Mouse (Mus musculus): ENCODE measurements around the gene Tmem109. TPM values are rescaled to one million over a fixed set of nuclear protein-coding genes. Genes with fewer than 3 reads are reported as not detected.

Tmem109 gene
- polyA plus RNA-seq, 1 experiment, result 26.8 TPM

DNA sequence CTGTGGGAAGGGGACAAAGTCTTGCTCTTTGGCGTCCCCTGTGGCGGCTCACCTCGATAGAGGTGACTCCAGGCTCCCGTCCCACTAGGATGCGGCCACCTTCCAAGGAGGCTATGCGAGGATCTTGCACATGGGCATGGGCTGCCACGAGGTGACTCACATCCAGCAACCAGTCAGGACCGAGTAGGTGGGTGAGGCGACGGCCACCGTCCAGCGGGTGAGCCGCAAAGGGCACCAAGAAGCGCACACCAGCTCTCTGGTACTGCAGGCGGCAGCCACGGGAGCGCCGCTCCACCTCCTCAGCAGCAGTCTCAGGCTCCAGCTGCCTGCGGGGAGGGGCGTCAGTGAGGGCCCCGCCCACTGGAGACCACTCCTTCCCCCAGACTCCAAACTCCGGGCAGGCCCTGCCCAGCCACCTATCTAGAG lies 21.7 kb downstream of the Tmem109 start:
- TF ChIP-seq CTCF (IDR thresholded peaks at IDR 0.05; ENCODE audit: extremely low read depth, insufficient read length, insufficient replicate concordance, low read depth, low read length) (no peak), POLR2A (IDR thresholded peaks at IDR 0.05; ENCODE audit: low read depth, low read length) (no peak)
- Histone ChIP-seq H3K27ac (ENCODE audit: insufficient read depth, low read depth, low read length) (no peak overlapping the region), H3K27me3 (ENCODE audit: control insufficient read depth, insufficient read depth, low read length) (no peaks in the 10 kb centered on the region), H3K4me3 (ENCODE audit: low read depth, low read length) (no peak overlapping the region), H3K36me3 (ENCODE audit: control insufficient read depth, insufficient read depth, low read length) (no peaks in the 10 kb centered on the region), H3K4me1 (ENCODE audit: control insufficient read depth, insufficient read depth, insufficient read length, low read length) (no peaks in the 10 kb centered on the region)
- WGBS, result 70% methylated on average over 22 of the region's 22 CpGs

DNA sequence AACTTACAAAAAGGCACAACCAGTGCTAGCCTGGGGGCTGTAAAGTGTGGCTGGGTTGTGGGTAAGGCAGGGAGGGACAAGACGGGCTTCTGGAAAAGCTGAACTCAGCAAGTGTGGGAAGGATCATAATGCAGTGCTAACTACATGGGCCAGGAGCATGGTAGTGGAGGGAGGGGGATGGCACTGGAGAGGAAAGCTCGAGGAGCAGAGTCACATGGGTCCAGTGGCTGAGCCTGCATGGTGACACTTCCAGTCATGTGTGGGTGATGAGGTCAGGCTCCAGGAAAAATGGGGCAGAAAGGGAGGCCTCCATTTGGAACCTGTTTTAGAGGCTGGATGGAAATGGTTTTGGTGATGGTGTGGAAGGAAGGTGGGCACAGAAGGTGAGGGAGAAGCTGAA lies 25.3 kb downstream of the Tmem109 start:
- TF ChIP-seq POLR2A (IDR thresholded peaks at IDR 0.05; ENCODE audit: low read depth, low read length), result no peak
- TF ChIP-seq CTCF (IDR thresholded peaks at IDR 0.05; ENCODE audit: extremely low read depth, insufficient read length, insufficient replicate concordance, low read depth, low read length), result no peak
- 44% methylated on average over 2 of the region's 2 CpGs for WGBS
- no peaks in the 10 kb centered on the region for H3K27me3 ChIP-seq (ENCODE audit: control insufficient read depth, insufficient read depth, low read length)
- H3K4me1 ChIP-seq (ENCODE audit: control insufficient read depth, insufficient read depth, insufficient read length, low read length), result no peaks in the 10 kb centered on the region
- H3K36me3 ChIP-seq (ENCODE audit: control insufficient read depth, insufficient read depth, low read length), result no peaks in the 10 kb centered on the region
- H3K27ac ChIP-seq (ENCODE audit: insufficient read depth, low read depth, low read length), result no peak overlapping the region
- no peak overlapping the region for H3K4me3 ChIP-seq (ENCODE audit: low read depth, low read length)

DNA sequence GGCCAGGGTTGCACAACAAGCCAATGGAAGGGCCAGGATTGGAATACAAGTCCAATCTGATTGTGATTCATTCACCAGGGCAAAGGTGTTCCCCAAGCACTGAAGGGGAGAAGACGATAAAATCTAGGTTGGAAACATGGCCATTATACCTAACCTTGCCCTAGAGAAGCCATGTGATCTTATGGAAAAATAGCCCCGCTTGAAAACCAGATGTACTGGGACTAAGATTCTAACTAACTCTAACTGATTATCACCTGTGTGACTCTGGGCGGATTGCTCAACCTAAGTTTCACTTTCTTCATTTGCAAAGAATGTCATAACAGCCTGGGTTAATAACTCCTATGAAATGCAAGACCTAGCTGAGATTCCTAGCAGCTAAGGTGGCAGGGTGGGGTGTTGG lies 26.4 kb downstream of the Tmem109 start:
- Histone ChIP-seq H3K36me3 (ENCODE audit: control insufficient read depth, insufficient read depth, low read length) (no peaks in the 10 kb centered on the region), H3K27me3 (ENCODE audit: control insufficient read depth, insufficient read depth, low read length) (no peaks in the 10 kb centered on the region), H3K4me3 (ENCODE audit: low read depth, low read length) (no peak overlapping the region), H3K4me1 (ENCODE audit: control insufficient read depth, insufficient read depth, insufficient read length, low read length) (no peaks in the 10 kb centered on the region), H3K27ac (ENCODE audit: insufficient read depth, low read depth, low read length) (no peak overlapping the region)
- WGBS, result 44% methylated on average over 3 of the region's 3 CpGs
- TF ChIP-seq POLR2A (IDR thresholded peaks at IDR 0.05; ENCODE audit: low read depth, low read length) (no peak), CTCF (IDR thresholded peaks at IDR 0.05; ENCODE audit: extremely low read depth, insufficient read length, insufficient replicate concordance, low read depth, low read length) (no peak)

DNA sequence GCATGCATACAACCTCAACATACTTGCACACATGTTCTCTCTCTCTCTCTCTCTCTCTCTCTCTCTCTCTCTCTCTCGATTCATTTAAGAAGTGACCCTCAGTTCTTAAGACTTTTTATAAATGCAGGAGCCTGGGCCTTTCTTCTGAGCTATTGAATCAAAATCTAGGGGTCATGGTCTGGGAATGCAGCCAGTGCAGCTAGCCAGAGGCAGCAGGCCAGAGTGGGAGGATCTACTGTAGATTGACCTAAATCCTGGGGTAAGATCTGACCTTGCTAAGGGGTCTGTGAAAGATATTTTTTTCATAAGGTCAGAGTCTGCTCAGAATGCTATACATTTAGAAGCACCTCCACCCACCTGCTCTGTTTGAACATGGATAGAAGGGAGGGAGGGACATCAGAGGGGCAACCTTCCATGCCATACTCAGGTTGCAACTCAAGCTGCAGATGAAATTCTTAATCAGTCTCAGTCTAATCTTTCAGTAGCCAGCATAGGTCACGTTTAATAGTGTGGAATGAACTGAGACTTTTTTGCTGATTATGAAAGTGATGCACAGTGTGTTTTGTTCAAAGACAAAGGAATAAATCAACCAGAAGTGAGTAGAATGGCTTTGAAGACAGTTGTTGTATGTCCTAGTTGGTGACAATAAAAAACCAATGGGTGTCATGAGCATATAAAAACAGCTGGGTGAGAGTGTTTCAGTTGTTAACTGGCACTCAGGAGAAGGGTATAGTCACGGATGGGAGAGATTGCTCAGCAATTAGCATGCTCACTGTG lies 34.3 kb downstream of the Tmem109 start:
- no peak overlapping the region for H3K27ac ChIP-seq (ENCODE audit: insufficient read depth, low read depth, low read length)
- H3K4me1 ChIP-seq (ENCODE audit: control insufficient read depth, insufficient read depth, insufficient read length, low read length), result no peaks in the 10 kb centered on the region; the same call in none of the 2 replicates
- H3K4me3 ChIP-seq (ENCODE audit: low read depth, low read length), result no peak overlapping the region
- H3K27me3 ChIP-seq (ENCODE audit: control insufficient read depth, insufficient read depth, low read length), result no peaks in the 10 kb centered on the region
- no peak for TF ChIP-seq POLR2A (IDR thresholded peaks at IDR 0.05; ENCODE audit: low read depth, low read length)
- TF ChIP-seq CTCF (IDR thresholded peaks at IDR 0.05; ENCODE audit: extremely low read depth, insufficient read length, insufficient replicate concordance, low read depth, low read length), result no peak
- no peaks in the 10 kb centered on the region for H3K36me3 ChIP-seq (ENCODE audit: control insufficient read depth, insufficient read depth, low read length)
- 47% methylated on average over 3 of the region's 3 CpGs for WGBS

DNA sequence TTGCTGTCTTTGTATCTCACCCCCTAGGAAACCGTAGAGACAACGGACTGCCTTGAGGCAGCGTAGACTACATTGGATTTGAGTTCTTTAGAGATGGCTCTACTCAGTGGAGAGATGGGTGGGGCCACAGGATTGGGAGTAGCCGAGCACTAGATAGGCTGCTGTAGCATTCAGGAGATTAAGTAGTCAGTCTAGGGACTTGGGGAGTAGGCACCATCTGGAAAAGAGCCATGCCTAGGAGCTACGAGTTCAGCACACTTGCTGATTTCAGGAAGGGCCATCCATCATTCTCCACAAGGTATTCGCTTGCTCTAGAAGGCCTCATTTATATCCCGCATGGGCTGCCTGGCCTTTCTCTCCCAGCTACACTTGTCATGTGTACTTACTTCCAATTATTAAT lies 35.7 kb downstream of the Tmem109 start:
- H3K27ac ChIP-seq (ENCODE audit: insufficient read depth, low read depth, low read length), result no peak overlapping the region
- 73% methylated on average over 7 of the region's 7 CpGs for WGBS
- H3K4me1 ChIP-seq (ENCODE audit: control insufficient read depth, insufficient read depth, insufficient read length, low read length), result no peaks in the 10 kb centered on the region; the same call in none of the 2 replicates
- no peak overlapping the region for H3K4me3 ChIP-seq (ENCODE audit: low read depth, low read length)
- no peaks in the 10 kb centered on the region for H3K36me3 ChIP-seq (ENCODE audit: control insufficient read depth, insufficient read depth, low read length)
- TF ChIP-seq POLR2A (IDR thresholded peaks at IDR 0.05; ENCODE audit: low read depth, low read length) (no peak), CTCF (IDR thresholded peaks at IDR 0.05; ENCODE audit: extremely low read depth, insufficient read length, insufficient replicate concordance, low read depth, low read length) (no peak)
- no peaks in the 10 kb centered on the region for H3K27me3 ChIP-seq (ENCODE audit: control insufficient read depth, insufficient read depth, low read length)

DNA sequence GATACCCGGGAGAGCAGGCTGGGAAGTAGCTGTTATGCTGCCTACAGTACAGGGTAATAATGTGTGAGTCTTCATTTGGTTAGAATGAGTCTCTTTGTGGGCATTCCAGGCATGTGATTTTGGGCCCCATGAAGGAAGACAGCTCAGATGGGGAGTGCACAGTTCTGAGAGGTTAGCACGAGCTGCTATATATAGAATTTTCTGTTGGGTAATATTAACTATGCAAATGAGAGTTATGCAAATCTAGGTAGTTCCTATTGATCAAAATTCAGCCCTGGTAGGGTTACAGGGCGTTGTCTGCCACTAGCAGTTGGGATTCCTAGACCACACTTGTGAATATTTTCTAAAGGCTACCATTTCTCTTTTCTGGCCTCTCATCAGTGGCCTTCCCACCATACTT lies 36.3 kb downstream of the Tmem109 start:
- no peak overlapping the region for H3K4me3 ChIP-seq (ENCODE audit: low read depth, low read length)
- H3K4me1 ChIP-seq (ENCODE audit: control insufficient read depth, insufficient read depth, insufficient read length, low read length), result no peaks in the 10 kb centered on the region; the same call in none of the 2 replicates
- TF ChIP-seq POLR2A (IDR thresholded peaks at IDR 0.05; ENCODE audit: low read depth, low read length) (no peak), CTCF (IDR thresholded peaks at IDR 0.05; ENCODE audit: extremely low read depth, insufficient read length, insufficient replicate concordance, low read depth, low read length) (no peak)
- H3K36me3 ChIP-seq (ENCODE audit: control insufficient read depth, insufficient read depth, low read length), result no peaks in the 10 kb centered on the region
- no peaks in the 10 kb centered on the region for H3K27me3 ChIP-seq (ENCODE audit: control insufficient read depth, insufficient read depth, low read length)
- no peak overlapping the region for H3K27ac ChIP-seq (ENCODE audit: insufficient read depth, low read depth, low read length)
- WGBS, result 60% methylated on average over 3 of the region's 3 CpGs

DNA sequence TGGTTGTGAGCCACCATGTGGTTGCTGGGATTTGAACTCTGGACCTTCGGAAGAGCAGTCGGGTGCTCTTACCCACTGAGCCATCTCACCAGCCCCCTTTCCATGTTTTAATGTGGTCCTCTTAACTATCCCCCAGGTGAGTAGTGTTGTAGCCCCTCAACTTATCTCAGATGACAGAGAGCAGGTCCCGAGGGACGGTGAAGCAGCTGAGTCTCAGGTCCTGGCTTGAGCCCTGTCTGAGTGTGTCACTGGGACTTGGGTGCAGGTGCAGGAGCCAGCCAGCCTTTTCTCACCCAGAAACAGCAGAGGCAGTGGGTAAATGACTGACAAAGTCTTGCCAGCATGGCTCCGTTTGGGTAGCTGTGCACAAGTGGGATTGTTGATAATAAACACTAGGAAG lies 37.6 kb downstream of the Tmem109 start:
- TF ChIP-seq CTCF (IDR thresholded peaks at IDR 0.05; ENCODE audit: extremely low read depth, insufficient read length, insufficient replicate concordance, low read depth, low read length), result no peak
- TF ChIP-seq POLR2A (IDR thresholded peaks at IDR 0.05; ENCODE audit: low read depth, low read length), result no peak
- Histone ChIP-seq H3K4me3 (ENCODE audit: low read depth, low read length) (peak overlapping the region; percentile 6; the same call in 1 of the 2 replicates), H3K27me3 (ENCODE audit: control insufficient read depth, insufficient read depth, low read length) (no peaks in the 10 kb centered on the region), H3K36me3 (ENCODE audit: control insufficient read depth, insufficient read depth, low read length) (no peaks in the 10 kb centered on the region), H3K4me1 (ENCODE audit: control insufficient read depth, insufficient read depth, insufficient read length, low read length) (no peaks in the 10 kb centered on the region; the same call in none of the 2 replicates), H3K27ac (ENCODE audit: insufficient read depth, low read depth, low read length) (no peak overlapping the region)
- WGBS, result 82% methylated on average over 5 of the region's 5 CpGs

Data from small intestine, adult 2 months (tissue).